Mouse (Mus musculus) c-Kit-negative CD71-positive TER-119-positive erythroid progenitor cells, embryonic 14.5 days (primary cell): Measurements from ENCODE around the gene Lin28a.
"Not testable (repeated sequence)": the region's sequence is repeated elsewhere in the genome, so short reads cannot be mapped to it uniquely, and the experiment has no call there.

ENCODE experiments used
- DNase-seq: peaks from one replicate; pipeline ENCODE4 v3.0.0-alpha.2; 2013; ENCODE audit warnings: low read depth, low spot score

The Lin28a gene

GRCm38 (mm10) chr4:134019210-134019609 lies 569 bp upstream of the Lin28a start:
- no peak for DNase-seq

GRCm38 (mm10) chr4:134018038-134018778 lies 433 bp downstream of the Lin28a start:
- DNase-seq = no peak

- DNase-seq = no peak
Observed at GRCm38 (mm10) chr4:134017201-134017865, 1.3 kb downstream of the Lin28a start.

- no peak for DNase-seq
Observed at GRCm38 (mm10) chr4:134016767-134017166, 1.9 kb downstream of the Lin28a start.

- no peak for DNase-seq
Observed at GRCm38 (mm10) chr4:134016208-134016607, 2.4 kb downstream of the Lin28a start.

- DNase-seq = no peak
Observed at GRCm38 (mm10) chr4:134012858-134013528, 5.6 kb downstream of the Lin28a start.

GRCm38 (mm10) chr4:134011450-134012414 lies 6.9 kb downstream of the Lin28a start:
- DNase-seq = no peak

- DNase-seq = no peak
Observed at GRCm38 (mm10) chr4:134009709-134010108, 8.9 kb downstream of the Lin28a start.

GRCm38 (mm10) chr4:134006845-134007244 lies 11.8 kb downstream of the Lin28a start:
- no peak for DNase-seq

GRCm38 (mm10) chr4:134005581-134006358 lies 12.9 kb downstream of the Lin28a start:
- DNase-seq = no peak

GRCm38 (mm10) chr4:134002903-134003302 lies 15.7 kb downstream of the Lin28a start:
- DNase-seq = no peak

GRCm38 (mm10) chr4:134002246-134002645 lies 16.4 kb downstream of the Lin28a start:
- no peak for DNase-seq

- DNase-seq = no peak
Observed at GRCm38 (mm10) chr4:134001710-134002109, 16.9 kb downstream of the Lin28a start.

- peak; percentile 97 for DNase-seq
Observed at GRCm38 (mm10) chr4:134000466-134001438, 17.9 kb downstream of the Lin28a start, which contains the start of gene Dhdds. Gene Dhdds (minus strand): TSS chr4:134000918.

- no peak for DNase-seq
Observed at GRCm38 (mm10) chr4:133994697-133995096, 23.9 kb downstream of the Lin28a start.

GRCm38 (mm10) chr4:133991087-133991660 lies 27.5 kb downstream of the Lin28a start:
- DNase-seq = no peak

GRCm38 (mm10) chr4:133990035-133990434 lies 28.6 kb downstream of the Lin28a start:
- DNase-seq = no peak

- not testable (repeated sequence) for DNase-seq
Observed at GRCm38 (mm10) chr4:133988289-133988688, 30.4 kb downstream of the Lin28a start.

GRCm38 (mm10) chr4:133982936-133983335 lies 35.7 kb downstream of the Lin28a start:
- no peak for DNase-seq
